Mouse (Mus musculus) midbrain, embryonic 14.5 days (tissue): ENCODE data around the gene Uhrf1bp1. TPM values are rescaled to one million over a fixed set of nuclear protein-coding genes. Genes with fewer than 3 reads are reported as not detected.

ENCODE experiments used
- ATAC-seq: fragments of 200-750 bp; cut with Nextera tagmentation; 2 replicates; pipeline ENCODE4 v1.8.0; 2017; ENCODE audit warnings: moderate number of reproducible peaks, moderate library complexity; ENCODE audit not compliant: low FRiP score, low TSS enrichment
- DNase-seq: peaks from one replicate; pipeline ENCODE4 v3.0.0-alpha.2; 2015
- H3K27ac ChIP-seq: fragments of 300-500 bp; sonication (generic); replicated peaks from 2 replicates; pipeline ENCODE4 v1.5.1; 2014; ENCODE audit warnings: mild to moderate bottlenecking, low read depth, low read length, moderate library complexity
- H3K27me3 ChIP-seq: fragments of 300-500 bp; sonication (generic); 2 replicates; pipeline ENCODE4 v1.6.1; 2014; ENCODE audit warnings: low read length, control low read depth, mixed read lengths; ENCODE audit not compliant: control insufficient read depth, insufficient read depth
- H3K36me3 ChIP-seq: fragments of 300-500 bp; sonication (generic); 2 replicates; pipeline ENCODE4 v1.6.1; 2014; ENCODE audit warnings: low read length, control low read depth; ENCODE audit not compliant: control insufficient read depth, insufficient read depth
- H3K4me1 ChIP-seq: fragments of 300-500 bp; sonication (generic); 2 replicates; pipeline ENCODE4 v1.6.1; 2014; ENCODE audit warnings: mild to moderate bottlenecking, antibody characterized with exemption, low read length, control low read depth; ENCODE audit not compliant: control insufficient read depth, insufficient read depth
- H3K4me2 ChIP-seq: fragments of 300-500 bp; sonication (generic); 2 replicates; pipeline ENCODE4 v1.6.1; 2014; ENCODE audit warnings: mild to moderate bottlenecking, low read length, moderate library complexity
- H3K4me3 ChIP-seq: fragments of 300-500 bp; sonication (generic); replicated peaks from 2 replicates; pipeline ENCODE4 v1.5.1; 2014; ENCODE audit warnings: low read depth, low read length
- H3K9ac ChIP-seq: fragments of 300-500 bp; sonication (generic); replicated peaks from 2 replicates; pipeline ENCODE4 v1.6.1; 2014; ENCODE audit warnings: mild to moderate bottlenecking, low read length, moderate library complexity
- H3K9me3 ChIP-seq: fragments of 300-500 bp; sonication (generic); 2 replicates; pipeline ENCODE4 v1.6.1; 2016; ENCODE audit warnings: low read length, control low read depth, mixed read lengths; ENCODE audit not compliant: control insufficient read depth
- WGBS: fragments of 180-500 bp; shearing (Covaris S2); extraction: QIAGEN DNeasy Blood & Tissue Kit; methylation state at CpG from one replicate; pipeline ENCODE4 v1.1.7; 2014; 5-methylcytosine and 5-hydroxymethylcytosine counted together
- polyA plus RNA-seq: library from polyadenylated mRNA; unstranded; fragments of >200 nt; fragmentation: Nextera tagmentation; extraction: Ambion mirVana; gene quantifications from 2 replicates; pipeline ENCODE4 v1.2.1, GENCODE M21; 2014

The Uhrf1bp1 gene
- polyA plus RNA-seq, 1 experiment from 2014 or later: 9.3 TPM

DNA sequence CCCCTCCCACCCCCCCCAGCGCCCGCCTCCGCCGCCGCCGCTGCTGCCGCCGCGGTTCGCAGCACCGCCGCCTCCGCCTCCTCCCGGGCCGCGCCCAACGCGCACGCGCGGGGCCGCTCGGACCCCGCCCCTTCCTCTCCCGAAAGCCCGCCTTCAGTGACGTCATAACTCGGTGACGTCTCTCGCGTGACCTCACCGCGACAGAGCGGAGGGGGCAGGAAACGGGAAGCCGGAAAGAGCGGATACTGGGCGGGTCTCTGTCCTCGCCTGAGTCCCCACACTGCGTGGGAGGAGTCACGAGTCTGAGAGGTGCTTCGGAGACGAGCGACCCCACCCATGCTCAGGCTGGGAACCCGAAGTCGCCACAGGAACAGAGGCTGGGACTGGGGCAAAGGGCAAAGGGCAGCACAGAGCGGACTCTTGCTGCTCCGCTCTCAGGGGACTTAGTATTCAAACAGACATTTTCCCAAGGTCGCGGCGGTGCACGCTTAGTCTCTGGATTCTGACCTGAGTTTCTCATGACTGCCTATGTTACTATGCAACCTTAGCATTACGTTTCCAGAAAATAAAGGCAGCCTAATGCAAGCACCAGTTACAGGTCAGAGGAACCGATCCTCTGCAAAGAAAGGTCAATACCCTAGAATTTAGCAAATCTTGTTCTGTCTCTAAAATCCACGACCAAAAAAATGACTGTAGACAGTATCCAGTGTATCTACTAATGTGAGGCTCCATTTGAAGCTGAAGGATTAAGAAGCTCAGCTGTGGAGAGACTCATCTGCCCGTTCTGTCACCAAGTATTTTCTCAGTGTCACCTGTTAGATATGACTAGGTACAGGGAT is 35.5 kb upstream of the Uhrf1bp1 start, which contains the start of gene D17Wsu92e:
TSS of gene D17Wsu92e (minus strand) at position 81 of the 839 bp plus-strand sequence.
- ATAC-seq: peak; percentile 97
- Histone ChIP-seq H3K9me3 (no peaks in the 10 kb centered on the region), H3K27me3 (no peaks in the 10 kb centered on the region), H3K4me1 (peaks cover 24% of the 10 kb centered on the region), H3K27ac (peak within 1 kb of the TSS; percentile 85), H3K36me3 (no peaks in the 10 kb centered on the region), H3K4me2 (peak within 1 kb of the TSS; percentile 92), H3K4me3 (peak within 1 kb of the TSS; percentile 79), H3K9ac (peak within 1 kb of the TSS; percentile 85)
- DNase-seq: peak; percentile 100
- 1% methylated on average over 55 of the region's 56 CpGs for WGBS

DNA sequence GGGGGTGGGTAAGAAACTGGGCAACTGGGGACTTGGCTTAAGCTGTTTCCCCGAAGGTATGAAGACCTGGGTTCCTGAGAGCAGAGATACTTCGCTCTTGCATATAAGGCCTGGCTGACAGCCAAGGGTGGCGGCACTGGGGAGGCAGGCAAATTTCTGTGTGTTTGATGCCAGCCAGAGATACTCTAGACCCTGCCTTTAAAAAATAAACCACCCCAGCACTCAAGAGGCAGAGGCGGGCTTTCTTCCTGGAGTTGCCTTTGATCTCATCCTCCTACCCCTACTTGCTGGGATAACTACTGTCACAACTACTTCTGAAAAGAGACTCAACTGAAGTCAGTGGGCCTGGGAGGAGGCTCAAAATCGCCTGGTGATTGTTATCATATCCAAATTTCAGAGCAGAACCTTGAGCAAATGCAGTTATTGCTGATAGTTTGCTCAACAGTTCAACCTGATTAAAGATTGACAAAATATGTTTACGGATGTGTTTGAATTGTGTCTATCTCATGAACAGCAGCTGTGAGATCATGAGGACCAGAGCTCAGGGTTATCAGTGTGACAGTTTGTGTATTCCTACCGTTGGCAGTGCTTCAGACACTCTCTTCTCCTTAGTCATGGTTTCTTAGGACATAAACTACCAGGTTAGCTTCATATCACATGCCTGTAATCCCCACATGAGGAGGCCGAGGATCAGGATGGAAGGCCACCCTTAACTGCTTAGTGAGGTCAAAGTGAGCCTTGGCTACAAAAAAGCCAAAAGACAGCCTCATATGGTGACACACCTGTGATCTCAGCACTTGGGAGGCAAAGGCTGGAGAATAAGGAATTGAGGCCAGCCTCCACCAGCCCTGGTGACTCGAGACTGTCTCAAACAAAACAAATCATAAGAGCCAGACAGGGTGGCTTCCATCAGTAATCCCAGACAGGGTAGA is 34.6 kb upstream of the Uhrf1bp1 start:
- 71% methylated on average over 9 of the region's 9 CpGs for WGBS
- Histone ChIP-seq H3K9ac (peak overlapping the region; percentile 73), H3K27ac (peak overlapping the region; percentile 85), H3K9me3 (no peaks in the 10 kb centered on the region), H3K4me1 (peaks cover 24% of the 10 kb centered on the region), H3K27me3 (no peaks in the 10 kb centered on the region), H3K4me2 (peak overlapping the region; percentile 77), H3K4me3 (peak overlapping the region; percentile 79; the same call in 1 of the 2 replicates), H3K36me3 (no peaks in the 10 kb centered on the region)
- ATAC-seq: no peak
- no peak for DNase-seq

DNA sequence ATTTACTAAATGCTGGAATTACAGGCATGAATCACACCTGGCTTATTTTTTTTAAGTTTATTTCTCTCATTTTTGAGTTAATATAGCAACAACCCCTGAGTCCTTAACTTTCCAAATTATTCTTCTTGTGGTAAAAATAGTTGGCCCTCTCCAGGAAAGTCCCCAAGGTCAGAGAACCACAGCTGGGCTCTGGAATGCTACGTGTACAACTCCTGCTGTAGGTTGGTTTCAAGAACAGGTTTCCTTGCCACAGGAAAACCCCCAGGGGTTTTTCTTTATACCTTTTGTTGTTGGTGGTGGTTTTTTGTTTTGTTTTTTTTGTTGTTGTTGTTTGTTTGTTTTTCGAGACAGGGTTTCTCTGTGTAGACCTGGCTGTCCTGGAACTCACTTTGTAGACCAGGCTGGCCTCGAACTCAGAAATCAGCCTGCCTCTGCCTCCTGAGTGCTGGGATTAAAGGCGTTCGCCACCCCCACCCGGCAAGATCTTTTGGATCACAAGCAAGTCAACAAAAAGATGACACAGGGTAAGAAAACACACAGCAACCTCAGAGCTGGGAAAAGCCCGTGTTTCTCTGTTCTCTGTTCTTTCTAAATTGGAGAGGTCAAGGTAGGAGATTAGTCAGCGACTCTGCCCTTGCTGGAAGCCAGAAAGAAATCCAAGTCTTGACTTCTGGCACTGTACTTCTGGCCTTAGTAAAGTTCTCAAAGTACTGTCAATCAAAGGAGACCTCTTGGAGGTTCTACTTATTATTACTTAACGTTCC is 32.9 kb upstream of the Uhrf1bp1 start:
- H3K27ac ChIP-seq: no peak overlapping the region
- peaks cover 18% of the 10 kb centered on the region for H3K4me1 ChIP-seq
- no peak overlapping the region for H3K4me3 ChIP-seq
- WGBS: 81% methylated on average over 9 of the region's 9 CpGs
- no peaks in the 10 kb centered on the region for H3K9me3 ChIP-seq
- no peak overlapping the region for H3K4me2 ChIP-seq
- DNase-seq (no peak), ATAC-seq (no peak)
- H3K36me3 ChIP-seq: no peaks in the 10 kb centered on the region
- no peaks in the 10 kb centered on the region for H3K27me3 ChIP-seq
- H3K9ac ChIP-seq: no peak overlapping the region

DNA sequence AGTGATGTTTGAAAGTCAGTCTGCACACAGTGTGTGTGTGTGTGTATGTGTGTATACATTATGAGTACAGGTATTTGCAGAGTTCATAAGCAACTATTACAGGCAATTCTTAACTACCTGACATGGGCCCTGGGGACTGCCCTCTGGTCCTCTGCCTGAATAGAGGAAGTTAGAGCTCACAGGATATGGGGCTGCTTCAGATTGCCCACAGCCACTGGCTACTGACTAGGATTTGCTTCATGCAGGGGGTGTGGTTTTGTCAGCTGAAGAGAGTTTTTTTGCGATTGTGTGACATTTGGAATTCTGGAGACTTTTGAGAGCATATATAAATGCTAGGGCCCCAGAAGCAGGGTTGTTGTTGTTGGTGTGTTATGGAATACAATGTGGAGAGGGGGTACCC is 31.3 kb upstream of the Uhrf1bp1 start:
- no peak overlapping the region for H3K9ac ChIP-seq
- no peak for DNase-seq
- 76% methylated on average over 1 of the region's 1 CpGs for WGBS

DNA sequence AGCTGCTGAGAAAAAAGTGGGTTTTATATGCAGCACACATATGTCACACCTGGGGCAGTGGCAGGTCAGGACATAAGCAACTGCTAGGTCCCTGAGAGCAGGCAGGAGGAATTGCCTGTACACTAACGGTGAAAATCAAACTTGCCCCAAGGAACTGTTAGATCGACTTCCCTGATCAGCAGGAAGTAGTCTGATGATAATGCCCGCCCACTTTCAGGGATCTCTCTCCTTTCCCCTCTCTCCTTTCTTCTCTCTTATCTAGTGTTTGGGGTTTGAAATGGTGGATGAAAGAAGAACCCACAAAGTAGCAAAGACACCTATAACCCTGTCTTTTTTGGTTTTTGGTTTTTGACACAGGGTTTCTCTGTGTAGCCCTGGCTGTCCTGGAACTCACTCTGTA is 30.7 kb upstream of the Uhrf1bp1 start:
- Histone ChIP-seq H3K4me3 (no peak overlapping the region), H3K27me3 (no peaks in the 10 kb centered on the region), H3K27ac (no peak overlapping the region), H3K36me3 (no peaks in the 10 kb centered on the region), H3K4me2 (peak overlapping the region; percentile 41; the same call in 1 of the 2 replicates), H3K9ac (no peak overlapping the region), H3K4me1 (peaks cover 6% of the 10 kb centered on the region; the same call in 1 of the 2 replicates), H3K9me3 (no peaks in the 10 kb centered on the region)
- WGBS: 41% methylated on average over 3 of the region's 3 CpGs
- no peak for DNase-seq
- no peak for ATAC-seq

More for the DNA sequence above, 31.3 kb upstream of the Uhrf1bp1 start:
- no peak overlapping the region for H3K4me3 ChIP-seq
- H3K27me3 ChIP-seq: no peaks in the 10 kb centered on the region
- H3K27ac ChIP-seq: no peak overlapping the region
- no peak overlapping the region for H3K4me2 ChIP-seq
- ATAC-seq: no peak
- peaks cover 6% of the 10 kb centered on the region; the same call in 1 of the 2 replicates for H3K4me1 ChIP-seq
- H3K36me3 ChIP-seq: no peaks in the 10 kb centered on the region
- H3K9me3 ChIP-seq: no peaks in the 10 kb centered on the region

DNA sequence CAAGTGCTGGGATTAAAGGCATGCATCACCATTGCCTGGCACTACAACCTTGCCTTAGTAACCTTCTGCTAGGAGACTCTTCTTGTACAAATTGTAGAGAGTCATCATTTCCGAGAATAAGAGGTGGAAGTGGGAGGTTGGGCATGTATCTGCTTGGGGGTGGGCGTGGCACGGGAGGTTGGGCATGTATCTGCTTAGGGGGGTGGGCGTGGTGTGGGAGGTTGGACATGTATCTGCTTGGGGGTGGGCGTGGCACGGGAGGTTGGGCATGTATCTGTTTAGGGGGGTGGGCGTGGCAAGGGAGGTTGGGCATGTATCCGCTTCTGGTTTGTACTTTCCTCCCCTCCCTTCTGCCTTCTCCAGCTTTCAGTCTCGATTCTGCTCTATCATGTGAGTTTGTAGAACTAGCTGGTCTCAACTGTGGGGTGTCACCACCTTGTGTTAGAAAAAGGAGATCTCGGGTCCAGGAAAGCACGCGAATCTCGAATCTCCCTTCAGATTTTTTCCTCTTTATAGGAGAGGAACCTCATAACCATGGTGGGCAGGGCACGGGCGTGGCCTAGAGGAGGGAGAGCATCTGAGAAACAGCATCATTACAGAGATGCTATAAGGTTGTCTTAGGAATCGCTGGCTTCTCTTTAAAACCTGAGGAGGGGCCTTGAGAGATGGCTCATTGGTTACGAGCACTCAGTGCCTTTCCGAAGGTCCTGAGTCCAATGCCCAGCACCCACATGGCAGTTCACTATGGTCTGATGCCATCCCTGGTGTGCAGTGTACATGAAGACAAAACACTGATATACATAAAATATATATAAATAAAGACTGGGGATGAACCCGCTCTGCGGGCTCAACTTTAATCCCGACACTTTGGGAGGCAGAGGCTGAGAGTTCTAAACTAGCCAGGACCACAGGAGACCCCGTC is 30.0 kb upstream of the Uhrf1bp1 start:
- Histone ChIP-seq H3K27ac (no peak overlapping the region), H3K27me3 (no peaks in the 10 kb centered on the region), H3K9ac (peak overlapping the region; percentile 13; the same call in 1 of the 2 replicates), H3K4me3 (peak overlapping the region; percentile 7; the same call in 1 of the 2 replicates), H3K36me3 (no peaks in the 10 kb centered on the region), H3K4me2 (peak overlapping the region; percentile 41), H3K9me3 (no peaks in the 10 kb centered on the region), H3K4me1 (peaks cover 2% of the 10 kb centered on the region; the same call in 1 of the 2 replicates)
- DNase-seq (peak; percentile 50), ATAC-seq (no peak)
- 4% methylated on average over 22 of the region's 22 CpGs for WGBS

DNA sequence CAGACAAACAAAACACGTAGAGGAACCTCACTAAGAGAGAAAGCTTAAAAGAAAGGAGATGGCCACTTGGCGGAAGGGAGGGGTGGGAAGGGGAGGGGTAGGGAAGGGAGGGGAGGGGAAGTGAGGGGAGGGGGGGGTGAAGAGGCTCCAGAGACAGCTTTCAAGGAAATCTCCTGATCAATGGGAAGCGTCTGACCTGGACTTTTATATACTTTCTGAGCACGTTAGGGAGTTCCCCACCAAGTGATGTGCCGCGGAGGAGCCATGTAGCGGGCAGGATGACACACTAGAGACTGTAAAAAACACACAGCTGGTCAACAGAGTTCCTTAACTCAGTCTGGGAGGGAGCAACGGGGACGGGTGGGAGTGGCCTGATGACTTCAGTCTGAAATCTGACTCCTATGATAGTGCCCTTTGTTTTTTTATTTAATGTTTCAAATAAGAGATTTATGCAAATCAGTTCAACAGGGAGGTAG is 29.3 kb upstream of the Uhrf1bp1 start:
- Histone ChIP-seq H3K27ac (no peak overlapping the region), H3K9ac (no peak overlapping the region), H3K4me3 (peak overlapping the region; percentile 7; the same call in 1 of the 2 replicates), H3K4me2 (peak overlapping the region; percentile 41), H3K9me3 (no peaks in the 10 kb centered on the region), H3K36me3 (no peaks in the 10 kb centered on the region), H3K4me1 (no peaks in the 10 kb centered on the region), H3K27me3 (no peaks in the 10 kb centered on the region)
- ATAC-seq (no peak), DNase-seq (peak; percentile 18)
- WGBS: under 1% methylated on average over 9 of the region's 9 CpGs
